Mouse (Mus musculus) embryonic facial prominence, embryonic 11.5 days (tissue): ENCODE data around the gene Ccnd3. TPM values are rescaled to one million over a fixed set of nuclear protein-coding genes. Genes with fewer than 3 reads are reported as not detected.

Experiments
- ATAC-seq: fragments of 200-750 bp; cut with Nextera tagmentation; replicated peaks from 2 replicates; pipeline ENCODE4 v1.8.0; 2017; ENCODE audit warnings: low read depth; ENCODE audit not compliant: insufficient number of reproducible peaks, low FRiP score, low TSS enrichment
- DNase-seq: peaks from one replicate; pipeline ENCODE4 v3.0.0-alpha.2; 2015; ENCODE audit warnings: low spot score
- H3K27ac ChIP-seq: fragments of 300-500 bp; sonication (generic); replicated peaks from 2 replicates; pipeline ENCODE4 v1.5.1; 2014; ENCODE audit warnings: mild to moderate bottlenecking, low read depth, low read length, control low read depth
- H3K27me3 ChIP-seq: fragments of 300-500 bp; sonication (generic); 2 replicates; pipeline ENCODE4 v1.6.1; 2014; ENCODE audit warnings: mild to moderate bottlenecking, low read length, moderate library complexity, mixed read lengths; ENCODE audit not compliant: control insufficient read depth, insufficient read depth
- H3K36me3 ChIP-seq: fragments of 300-500 bp; sonication (generic); replicated peaks from 2 replicates; pipeline ENCODE4 v1.6.1; 2014; ENCODE audit warnings: low read depth, mild to moderate bottlenecking, low read length, moderate library complexity, mixed read lengths; ENCODE audit not compliant: control insufficient read depth, insufficient read depth
- H3K4me1 ChIP-seq: fragments of 300-500 bp; sonication (generic); 2 replicates; pipeline ENCODE4 v1.6.1; 2014; ENCODE audit warnings: low read length, mixed read lengths; ENCODE audit not compliant: control insufficient read depth, insufficient read depth
- H3K4me2 ChIP-seq: fragments of 300-500 bp; sonication (generic); 2 replicates; pipeline ENCODE4 v1.6.1; 2014; ENCODE audit warnings: low read depth, mild to moderate bottlenecking, control low read depth, low read length, moderate library complexity
- H3K4me3 ChIP-seq: fragments of 300-500 bp; sonication (generic); 2 replicates; pipeline ENCODE4 v1.5.1; 2014; ENCODE audit warnings: low read depth, low read length, control low read depth
- H3K9ac ChIP-seq: fragments of 300-500 bp; sonication (generic); replicated peaks from 2 replicates; pipeline ENCODE4 v1.6.1; 2014; ENCODE audit warnings: mild to moderate bottlenecking, control low read depth, low read length
- H3K9me3 ChIP-seq: fragments of 300-500 bp; sonication (generic); replicated peaks from 2 replicates; pipeline ENCODE4 v1.6.1; 2016; ENCODE audit warnings: mild to moderate bottlenecking, low read length, inconsistent platforms, mixed read lengths; ENCODE audit not compliant: control insufficient read depth
- WGBS: fragments of 180-500 bp; shearing (Covaris S2); extraction: QIAGEN DNeasy Blood & Tissue Kit; methylation state at CpG from one replicate; pipeline ENCODE4 v1.1.7; 2014; 5-methylcytosine and 5-hydroxymethylcytosine counted together
- polyA plus RNA-seq: library from polyadenylated mRNA; unstranded; fragments of >200 nt; fragmentation: Nextera tagmentation; extraction: Ambion mirVana; gene quantifications from 2 replicates; pipeline ENCODE4 v1.2.1, GENCODE M21; 2014

The Ccnd3 gene
- polyA plus RNA-seq, 1 experiment from 2014 or later: 291 TPM

GRCm38 (mm10) chr17:47509031-47509705, 4.3 kb downstream of the Ccnd3 start:
- H3K36me3 ChIP-seq: no peaks in the 10 kb centered on the region
- WGBS: 63% methylated on average over 9 of the region's 9 CpGs
- H3K9ac ChIP-seq: no peak overlapping the region
- H3K27me3 ChIP-seq: no peaks in the 10 kb centered on the region
- no peaks in the 10 kb centered on the region for H3K9me3 ChIP-seq
- H3K4me3 ChIP-seq: no peak overlapping the region
- DNase-seq (no peak), ATAC-seq (no peak)
- no peaks in the 10 kb centered on the region; the same call in 1 of the 2 replicates for H3K4me1 ChIP-seq
- H3K4me2 ChIP-seq: no peak overlapping the region
- H3K27ac ChIP-seq: no peak overlapping the region

- Histone ChIP-seq H3K4me2 (peak overlapping the region; percentile 22), H3K36me3 (no peaks in the 10 kb centered on the region), H3K4me3 (no peak overlapping the region), H3K4me1 (no peaks in the 10 kb centered on the region; the same call in 1 of the 2 replicates), H3K9ac (no peak overlapping the region; the same call in 1 of the 2 replicates), H3K9me3 (no peaks in the 10 kb centered on the region), H3K27ac (no peak overlapping the region), H3K27me3 (no peaks in the 10 kb centered on the region)
- ATAC-seq (peak; percentile 76), DNase-seq (peak; percentile 97)
- WGBS: 15% methylated on average over 25 of the region's 25 CpGs
Measured at GRCm38 (mm10) chr17:47511111-47512020, 6.5 kb downstream of the Ccnd3 start.

GRCm38 (mm10) chr17:47512956-47513775, 8.3 kb downstream of the Ccnd3 start:
- Histone ChIP-seq H3K4me2 (no peak overlapping the region), H3K9me3 (no peaks in the 10 kb centered on the region), H3K27ac (peak overlapping the region; percentile 35; the same call in 1 of the 2 replicates), H3K36me3 (no peaks in the 10 kb centered on the region), H3K27me3 (no peaks in the 10 kb centered on the region), H3K4me3 (no peak overlapping the region), H3K9ac (no peak overlapping the region; the same call in 1 of the 2 replicates), H3K4me1 (no peaks in the 10 kb centered on the region; the same call in 1 of the 2 replicates)
- WGBS: 72% methylated on average over 10 of the region's 10 CpGs
- DNase-seq (no peak), ATAC-seq (no peak)

GRCm38 (mm10) chr17:47515180-47515844, 10.5 kb downstream of the Ccnd3 start:
- H3K4me3 ChIP-seq: no peak overlapping the region
- no peak overlapping the region for H3K4me2 ChIP-seq
- no peaks in the 10 kb centered on the region; the same call in 1 of the 2 replicates for H3K4me1 ChIP-seq
- DNase-seq: no peak
- no peak for ATAC-seq
- no peaks in the 10 kb centered on the region for H3K9me3 ChIP-seq
- H3K36me3 ChIP-seq: no peaks in the 10 kb centered on the region
- H3K27ac ChIP-seq: no peak overlapping the region
- 80% methylated on average over 7 of the region's 7 CpGs for WGBS
- no peaks in the 10 kb centered on the region for H3K27me3 ChIP-seq
- H3K9ac ChIP-seq: no peak overlapping the region

- Histone ChIP-seq H3K36me3 (no peaks in the 10 kb centered on the region), H3K4me2 (no peak overlapping the region), H3K27me3 (no peaks in the 10 kb centered on the region), H3K9me3 (no peaks in the 10 kb centered on the region), H3K4me1 (no peaks in the 10 kb centered on the region; the same call in 1 of the 2 replicates), H3K4me3 (no peak overlapping the region), H3K9ac (no peak overlapping the region), H3K27ac (no peak overlapping the region)
- WGBS: 97% methylated on average over 3 of the region's 3 CpGs
- ATAC-seq: no peak
- DNase-seq: no peak
Measured at GRCm38 (mm10) chr17:47516232-47516631, 11.4 kb downstream of the Ccnd3 start.

- Histone ChIP-seq H3K4me1 (peaks cover 8% of the 10 kb centered on the region), H3K9me3 (no peaks in the 10 kb centered on the region), H3K4me3 (no peak overlapping the region), H3K27me3 (no peaks in the 10 kb centered on the region), H3K4me2 (no peak overlapping the region), H3K27ac (peak overlapping the region; percentile 63), H3K36me3 (no peaks in the 10 kb centered on the region), H3K9ac (peak overlapping the region; percentile 41; the same call in 1 of the 2 replicates)
- no peak; the same call in 1 of the 2 replicates for ATAC-seq
- DNase-seq: peak; percentile 58
- WGBS: 32% methylated on average over 8 of the region's 8 CpGs
Measured at GRCm38 (mm10) chr17:47518205-47518604, 13.4 kb downstream of the Ccnd3 start.

- DNase-seq: peak; percentile 90
- H3K9ac ChIP-seq: peak overlapping the region; percentile 44
- peaks cover 8% of the 10 kb centered on the region for H3K4me1 ChIP-seq
- H3K27ac ChIP-seq: peak overlapping the region; percentile 83
- peak; percentile 82 for ATAC-seq
- no peaks in the 10 kb centered on the region for H3K27me3 ChIP-seq
- WGBS: under 1% methylated on average over 15 of the region's 17 CpGs
- no peaks in the 10 kb centered on the region for H3K9me3 ChIP-seq
- H3K4me3 ChIP-seq: peak overlapping the region; percentile 10; the same call in 1 of the 2 replicates
- H3K4me2 ChIP-seq: peak overlapping the region; percentile 11
- H3K36me3 ChIP-seq: no peaks in the 10 kb centered on the region
Measured at GRCm38 (mm10) chr17:47521551-47522258, 16.9 kb downstream of the Ccnd3 start.
